Mouse (Mus musculus) gastrocnemius, postnatal 10 days (tissue): ENCODE results near the gene March6. TPM values are rescaled to one million over a fixed set of nuclear protein-coding genes. Genes with fewer than 3 reads are reported as not detected.
A peak's percentile ranks its signal among the peaks of the same experiment; 100 is the strongest.

Experiments used
- DNase-seq: peaks from one replicate; pipeline ENCODE4 v3.0.0; 2021; ENCODE audit warnings: mixed read lengths
- long read RNA-seq, 2 experiments: library from polyadenylated mRNA; stranded (forward); transcript quantifications; one replicate each; pipeline ENCODE4 v2.0.0; 2021
- total RNA-seq, 2 experiments: library from RNA; stranded (reverse); gene quantifications; 2 replicates each; pipeline ENCODE4 v1.2.3; 2021

March6 gene
- total RNA-seq = 10 to 100 TPM; 69.4 to 75.0 TPM
- long read RNA-seq, experiment 1, full-length matches to known transcripts = 29 of 43 reads
- long read RNA-seq, experiment 1, partial matches to known transcripts = 8 of 43 reads
- long read RNA-seq, experiment 1, other reads (novel, unspliced or antisense) = 6 of 43 reads
- long read RNA-seq, experiment 2, full-length matches to known transcripts = 29 of 42 reads
- long read RNA-seq, experiment 2, partial matches to known transcripts = 12 of 42 reads
- long read RNA-seq, experiment 2, other reads (novel, unspliced or antisense) = 1 of 42 reads

- DNase-seq = peak; percentile 88
These were observed at the start of gene March6 for GRCm38 (mm10) chr15:31530659-31531445. TSS of gene March6 (minus strand) at chr15:31531053.

- DNase-seq = no peak
These were observed 45.2 kb upstream of the March6 start for GRCm38 (mm10) chr15:31576076-31576475.

GRCm38 (mm10) chr15:31573692-31574091 is 42.8 kb upstream of the March6 start:
- no peak for DNase-seq

- DNase-seq = no peak
These were observed 42.4 kb upstream of the March6 start for GRCm38 (mm10) chr15:31573287-31573686.

- DNase-seq = peak; percentile 21
These were observed 41.3 kb upstream of the March6 start for GRCm38 (mm10) chr15:31571906-31572722.

- DNase-seq = no peak
These were observed 40.1 kb upstream of the March6 start for GRCm38 (mm10) chr15:31570959-31571358.

GRCm38 (mm10) chr15:31569325-31570022 is 38.6 kb upstream of the March6 start:
- peak; percentile 29 for DNase-seq

GRCm38 (mm10) chr15:31568581-31568996 is 37.7 kb upstream of the March6 start:
- peak; percentile 53 for DNase-seq

GRCm38 (mm10) chr15:31567431-31567830 is 36.6 kb upstream of the March6 start:
- DNase-seq = no peak

- DNase-seq = no peak
These were observed 34.9 kb upstream of the March6 start for GRCm38 (mm10) chr15:31565786-31566185.

- no peak for DNase-seq
These were observed 34.3 kb upstream of the March6 start, which contains the start of gene Cmbl for GRCm38 (mm10) chr15:31565184-31565583. TSS of gene Cmbl (plus strand) at chr15:31565389.

GRCm38 (mm10) chr15:31563577-31564546 is 33.0 kb upstream of the March6 start:
- DNase-seq = no peak

GRCm38 (mm10) chr15:31562847-31563246 is 32.0 kb upstream of the March6 start:
- no peak for DNase-seq

GRCm38 (mm10) chr15:31561976-31562375 is 31.1 kb upstream of the March6 start:
- no peak for DNase-seq

- DNase-seq = no peak
These were observed 30.5 kb upstream of the March6 start for GRCm38 (mm10) chr15:31561390-31561789.

- no peak for DNase-seq
These were observed 24.0 kb upstream of the March6 start for GRCm38 (mm10) chr15:31554855-31555254.

- DNase-seq = no peak
These were observed 19.5 kb upstream of the March6 start for GRCm38 (mm10) chr15:31550381-31550780.

GRCm38 (mm10) chr15:31547421-31547820 is 16.6 kb upstream of the March6 start:
- DNase-seq = no peak

GRCm38 (mm10) chr15:31546291-31546690 is 15.4 kb upstream of the March6 start:
- no peak for DNase-seq

GRCm38 (mm10) chr15:31545058-31545457 is 14.2 kb upstream of the March6 start:
- DNase-seq = no peak

GRCm38 (mm10) chr15:31543246-31543645 is 12.4 kb upstream of the March6 start:
- no peak for DNase-seq
